Mouse (Mus musculus) lung, postnatal 0 days (tissue): ENCODE measurements at regions not wholly inside any gene's neighbourhood (a gene's known extent, or its start where the extent isn't known, plus 50 kb on each side); places are given as distances from the start of the nearest gene placed in this dataset.

ENCODE experiments used
- ATAC-seq: fragments of 200-750 bp; cut with Nextera tagmentation; 2 replicates; pipeline ENCODE4 v1.8.0; 2017; ENCODE audit warnings: moderate library complexity
- DNase-seq: peaks from one replicate; pipeline ENCODE4 v3.0.0-alpha.2; 2016; ENCODE audit warnings: low spot score
- H3K27ac ChIP-seq: fragments of 300-500 bp; sonication (generic); 2 replicates; pipeline ENCODE4 v1.5.1; 2014; ENCODE audit warnings: antibody characterized with exemption, mild to moderate bottlenecking, low read length, mixed read lengths
- H3K27me3 ChIP-seq: fragments of 300-500 bp; sonication (generic); replicated peaks from 2 replicates; pipeline ENCODE4 v1.6.1; 2014; ENCODE audit warnings: low read length, mixed read lengths; ENCODE audit not compliant: insufficient read depth
- H3K36me3 ChIP-seq: fragments of 300-500 bp; sonication (generic); 2 replicates; pipeline ENCODE4 v1.6.1; 2014; ENCODE audit warnings: low read length, mixed read lengths; ENCODE audit not compliant: insufficient read depth
- H3K4me1 ChIP-seq: fragments of 300-500 bp; sonication (generic); 2 replicates; pipeline ENCODE4 v1.6.1; 2014; ENCODE audit warnings: antibody characterized with exemption, low read depth, low read length, mixed read lengths; ENCODE audit not compliant: insufficient read depth
- H3K4me2 ChIP-seq: fragments of 300-500 bp; sonication (generic); replicated peaks from 2 replicates; pipeline ENCODE4 v1.6.1; 2014; ENCODE audit warnings: low read depth, mild to moderate bottlenecking, low read length, moderate library complexity, mixed read lengths
- H3K4me3 ChIP-seq: fragments of 300-500 bp; sonication (generic); 2 replicates; pipeline ENCODE4 v1.5.1; 2014; ENCODE audit warnings: low read depth, low read length
- H3K9ac ChIP-seq: fragments of 300-500 bp; sonication (generic); replicated peaks from 2 replicates; pipeline ENCODE4 v1.6.1; 2014; ENCODE audit warnings: low read depth, mild to moderate bottlenecking
- H3K9me3 ChIP-seq: fragments of 300-500 bp; sonication (generic); 2 replicates; pipeline ENCODE4 v1.6.1; 2016; ENCODE audit warnings: low read length, mixed read lengths
- CTCF ChIP-seq: IDR thresholded peaks from 2 replicates; pipeline ENCODE4 v1.5.1; 2016; ENCODE audit warnings: antibody characterized with exemption, mild to moderate bottlenecking
- EP300 ChIP-seq: IDR thresholded peaks from 2 replicates; pipeline ENCODE4 v1.6.1; 2016; ENCODE audit warnings: antibody characterized with exemption, mild to moderate bottlenecking, control low read depth
- WGBS: fragments of 180-500 bp; shearing (Covaris S2); extraction: QIAGEN DNeasy Blood & Tissue Kit; methylation state at CpG from one replicate; pipeline ENCODE4 v1.1.7; 2014; 5-methylcytosine and 5-hydroxymethylcytosine counted together

GRCm38 (mm10) chr9:46462681-46463080, 142.9 kb upstream of the 4931429L15Rik start:
- Histone ChIP-seq H3K9ac (no peak overlapping the region), H3K9me3 (no peaks in the 10 kb centered on the region), H3K4me2 (no peak overlapping the region), H3K27me3 (no peaks in the 10 kb centered on the region), H3K4me1 (no peaks in the 10 kb centered on the region), H3K4me3 (no peak overlapping the region), H3K36me3 (no peaks in the 10 kb centered on the region), H3K27ac (no peak overlapping the region)
- no peak for ATAC-seq
- WGBS = 83% methylated on average over 5 of the region's 5 CpGs
- TF ChIP-seq CTCF (no peak), EP300 (no peak)
- no peak for DNase-seq

GRCm38 (mm10) chr9:46457945-46458344, 138.2 kb upstream of the 4931429L15Rik start:
- H3K4me2 ChIP-seq = no peak overlapping the region
- H3K27ac ChIP-seq = no peak overlapping the region
- H3K36me3 ChIP-seq = no peaks in the 10 kb centered on the region
- TF ChIP-seq EP300 = no peak
- no peak for TF ChIP-seq CTCF
- ATAC-seq = no peak
- H3K9me3 ChIP-seq = no peaks in the 10 kb centered on the region
- no peak overlapping the region for H3K4me3 ChIP-seq
- no peaks in the 10 kb centered on the region for H3K27me3 ChIP-seq
- DNase-seq = no peak
- no peak overlapping the region for H3K9ac ChIP-seq
- WGBS = 82% methylated on average over 6 of the region's 6 CpGs
- no peaks in the 10 kb centered on the region for H3K4me1 ChIP-seq

GRCm38 (mm10) chr9:46454807-46455610, 135.2 kb upstream of the 4931429L15Rik start:
- Histone ChIP-seq H3K4me3 (no peak overlapping the region), H3K4me1 (no peaks in the 10 kb centered on the region), H3K27me3 (no peaks in the 10 kb centered on the region), H3K27ac (no peak overlapping the region), H3K9me3 (no peaks in the 10 kb centered on the region), H3K36me3 (no peaks in the 10 kb centered on the region), H3K4me2 (no peak overlapping the region), H3K9ac (no peak overlapping the region)
- TF ChIP-seq EP300 = no peak
- no peak for TF ChIP-seq CTCF
- no peak for ATAC-seq
- WGBS = 45% methylated on average over 7 of the region's 7 CpGs
- no peak for DNase-seq

GRCm38 (mm10) chr9:46443191-46444095, 123.7 kb upstream of the 4931429L15Rik start:
- peak; percentile 6 for DNase-seq
- H3K9me3 ChIP-seq = no peaks in the 10 kb centered on the region
- H3K4me2 ChIP-seq = peak overlapping the region; percentile 23
- 0 out of 2 replicates have a peak, but pooled peaks cover 3% of the 10 kb centered on the region for H3K4me1 ChIP-seq
- WGBS = 3% methylated on average over 50 of the region's 53 CpGs
- TF ChIP-seq CTCF = no peak
- no peak for TF ChIP-seq EP300
- H3K4me3 ChIP-seq = peak overlapping the region; percentile 11; the same call in 1 of the 2 replicates
- peaks cover 22% of the 10 kb centered on the region for H3K27me3 ChIP-seq
- H3K9ac ChIP-seq = no peak overlapping the region
- H3K27ac ChIP-seq = no peak overlapping the region
- H3K36me3 ChIP-seq = no peaks in the 10 kb centered on the region
- ATAC-seq = no peak

- Histone ChIP-seq H3K4me2 (peak overlapping the region; percentile 23), H3K9me3 (no peaks in the 10 kb centered on the region), H3K4me1 (0 out of 2 replicates have a peak, but pooled peaks cover 3% of the 10 kb centered on the region), H3K4me3 (peak overlapping the region; percentile 11; the same call in 1 of the 2 replicates), H3K9ac (no peak overlapping the region), H3K27ac (no peak overlapping the region), H3K36me3 (no peaks in the 10 kb centered on the region), H3K27me3 (peaks cover 22% of the 10 kb centered on the region)
- no peak for ATAC-seq
- WGBS = 2% methylated on average over 19 of the region's 19 CpGs
- peak; percentile 20; the same call in 1 of the 2 replicates for TF ChIP-seq CTCF
- TF ChIP-seq EP300 = no peak
- no peak for DNase-seq
Observed at GRCm38 (mm10) chr9:46442739-46443181, 123.0 kb upstream of the 4931429L15Rik start.

- WGBS = 58% methylated on average over 5 of the region's 5 CpGs
- Histone ChIP-seq H3K9ac (no peak overlapping the region), H3K4me2 (no peak overlapping the region), H3K27me3 (peaks cover 19% of the 10 kb centered on the region), H3K27ac (no peak overlapping the region), H3K4me1 (0 out of 2 replicates have a peak, but pooled peaks cover 3% of the 10 kb centered on the region), H3K36me3 (no peaks in the 10 kb centered on the region), H3K4me3 (no peak overlapping the region), H3K9me3 (no peaks in the 10 kb centered on the region)
- TF ChIP-seq EP300 (no peak), CTCF (no peak)
- DNase-seq (no peak), ATAC-seq (no peak)
Observed at GRCm38 (mm10) chr9:46440226-46440625, 120.4 kb upstream of the 4931429L15Rik start.
